Mouse (Mus musculus) C2C12 (cell line): Measurements from ENCODE around the gene Xxylt1.

Source experiments
- FOSL1 ChIP-seq: IDR thresholded peaks from one replicate; pipeline ENCODE4 v1.8.0; 2011; ENCODE audit warnings: mild to moderate bottlenecking, low read length; ENCODE audit not compliant: poor library complexity, insufficient read depth, severe bottlenecking
- USF1 ChIP-seq: IDR thresholded peaks from one replicate; pipeline ENCODE4 v1.6.1; 2011; ENCODE audit warnings: low read depth, mild to moderate bottlenecking, control low read depth, moderate library complexity

DNA sequence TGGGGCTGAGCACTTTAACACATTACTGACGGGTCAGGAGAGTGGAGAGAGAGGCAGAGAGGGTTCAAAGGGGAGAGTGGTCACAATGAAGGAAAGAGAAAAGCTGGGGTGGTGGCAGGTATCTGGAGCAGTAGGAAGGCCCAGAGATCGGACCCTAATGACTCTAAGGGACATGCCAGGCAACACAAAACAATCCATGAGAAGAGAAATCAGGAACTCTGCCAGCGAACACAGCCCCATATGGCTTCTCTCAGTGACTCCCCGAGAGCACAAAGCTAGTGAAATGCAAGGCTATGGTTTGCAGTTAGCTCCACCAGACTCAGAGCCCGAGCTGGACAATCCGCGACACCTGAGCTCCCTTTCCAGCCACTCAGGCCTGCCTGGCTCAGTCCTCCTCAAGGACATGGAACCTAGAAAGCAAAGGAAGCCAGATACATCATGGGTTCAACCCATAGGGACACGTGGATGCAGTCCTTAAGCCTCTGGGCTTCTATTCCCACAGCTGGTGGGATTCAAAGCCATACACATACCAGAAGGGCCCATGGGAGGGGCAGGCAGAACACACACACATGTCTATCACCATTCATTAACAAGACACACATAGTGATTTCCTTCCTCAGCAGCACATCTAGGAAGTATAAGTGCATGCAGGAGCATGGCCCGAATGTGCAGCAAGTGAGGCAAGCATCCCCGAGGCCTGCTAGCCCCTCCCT is 33.9 kb downstream of the Xxylt1 start:
- TF ChIP-seq FOSL1 (no peak), USF1 (no peak)
